Mouse (Mus musculus) forebrain, embryonic 16.5 days (tissue): ENCODE measurements around the gene Il22ra1. TPM values are rescaled to one million over a fixed set of nuclear protein-coding genes. Genes with fewer than 3 reads are reported as not detected.

ENCODE experiments used
- ATAC-seq: fragments of 200-750 bp; cut with Nextera tagmentation; 2 replicates; pipeline ENCODE4 v1.8.0; 2017; ENCODE audit warnings: mild to moderate bottlenecking, moderate library complexity
- H3K27ac ChIP-seq: fragments of 300-500 bp; sonication (generic); 2 replicates; pipeline ENCODE4 v1.5.1; 2014; ENCODE audit warnings: low read length, control low read depth
- H3K27me3 ChIP-seq: fragments of 300-500 bp; sonication (generic); replicated peaks from 2 replicates; pipeline ENCODE4 v1.6.1; 2014; ENCODE audit warnings: low read length; ENCODE audit not compliant: control insufficient read depth, insufficient read depth
- H3K36me3 ChIP-seq: fragments of 300-500 bp; sonication (generic); 2 replicates; pipeline ENCODE4 v1.6.1; 2014; ENCODE audit not compliant: control insufficient read depth, insufficient read depth
- H3K4me1 ChIP-seq: fragments of 300-500 bp; sonication (generic); replicated peaks from 2 replicates; pipeline ENCODE4 v1.6.1; 2014; ENCODE audit warnings: low read length; ENCODE audit not compliant: control insufficient read depth, insufficient read depth
- H3K4me2 ChIP-seq: fragments of 300-500 bp; sonication (generic); 2 replicates; pipeline ENCODE4 v1.6.1; 2014; ENCODE audit warnings: mild to moderate bottlenecking, low read length, control low read depth
- H3K4me3 ChIP-seq: fragments of 300-500 bp; sonication (generic); replicated peaks from 2 replicates; pipeline ENCODE4 v1.5.1; 2014; ENCODE audit warnings: mild to moderate bottlenecking, low read length, control low read depth
- H3K9ac ChIP-seq: fragments of 300-500 bp; sonication (generic); replicated peaks from 2 replicates; pipeline ENCODE4 v1.6.1; 2014; ENCODE audit warnings: low read depth, low read length, control low read depth
- H3K9me3 ChIP-seq: fragments of 300-500 bp; sonication (generic); 2 replicates; pipeline ENCODE4 v1.6.1; 2016; ENCODE audit warnings: low read length; ENCODE audit not compliant: control insufficient read depth
- WGBS: fragments of 180-500 bp; shearing (Covaris S2); extraction: QIAGEN DNeasy Blood & Tissue Kit; methylation state at CpG from one replicate; pipeline ENCODE4 v1.1.7; 2014; 5-methylcytosine and 5-hydroxymethylcytosine counted together
- polyA plus RNA-seq: library from polyadenylated mRNA; unstranded; fragments of >200 nt; fragmentation: Nextera tagmentation; extraction: Ambion mirVana; gene quantifications from 2 replicates; pipeline ENCODE4 v1.2.1, GENCODE M21; 2015

Il22ra1 gene
- polyA plus RNA-seq, 1 experiment from 2014 or later, result not detected

- ATAC-seq, result 0 out of 2 replicates have a peak, but pooled peaks have one; percentile 20
- H3K36me3 ChIP-seq, result no peaks in the 10 kb centered on the region
- H3K27ac ChIP-seq, result no peak overlapping the region
- H3K4me2 ChIP-seq, result no peak overlapping the region
- H3K9me3 ChIP-seq, result peaks cover 4% of the 10 kb centered on the region
- H3K4me1 ChIP-seq, result no peaks in the 10 kb centered on the region; the same call in 1 of the 2 replicates
- H3K9ac ChIP-seq, result no peak overlapping the region
- 22% methylated on average over 8 of the region's 8 CpGs for WGBS
- no peaks in the 10 kb centered on the region for H3K27me3 ChIP-seq
- no peak overlapping the region for H3K4me3 ChIP-seq
Observed at GRCm38 (mm10) chr4:135801543-135801942, 73.6 kb downstream of the Il22ra1 start.

Other genes starting within 250 kb of the Il22ra1 start
- gene Stpg1, start 233.4 kb upstream of the Il22ra1 start, polyA plus RNA-seq, result 0.14 TPM in 1 of 2 replicates, not detected in the other
- gene Nipal3, start 233.1 kb upstream of the Il22ra1 start, polyA plus RNA-seq, result 5.9 and 6.1 TPM in 2 replicates
- 0.39 and 0.60 TPM in 2 replicates for gene Grhl3, start 154.5 kb upstream of the Il22ra1 start, polyA plus RNA-seq
- 0.16 and 0.18 TPM in 2 replicates for gene Ifnlr1, start 41.9 kb upstream of the Il22ra1 start, polyA plus RNA-seq
- 0.29 and 0.34 TPM in 2 replicates for gene Myom3, start 31.5 kb downstream of the Il22ra1 start, polyA plus RNA-seq
- gene Srsf10, start 127.6 kb downstream of the Il22ra1 start, polyA plus RNA-seq, result 253 and 294 TPM in 2 replicates
- gene Pnrc2, start 145.7 kb downstream of the Il22ra1 start, polyA plus RNA-seq, result 120 and 140 TPM in 2 replicates
- gene Cnr2, start 167.2 kb downstream of the Il22ra1 start, polyA plus RNA-seq, result 0.12 TPM in 1 of 2 replicates, not detected in the other
- gene Fuca1, start 192.6 kb downstream of the Il22ra1 start, polyA plus RNA-seq, result 52.9 and 58.8 TPM in 2 replicates
- 62.2 and 67.9 TPM in 2 replicates for gene Hmgcl, start 218.3 kb downstream of the Il22ra1 start, polyA plus RNA-seq
- 34.7 and 44.1 TPM in 2 replicates for gene Gale, start 235.6 kb downstream of the Il22ra1 start, polyA plus RNA-seq
- 169 and 197 TPM in 2 replicates for gene Lypla2, start 244.5 kb downstream of the Il22ra1 start, polyA plus RNA-seq